Mouse (Mus musculus): ENCODE data around the gene Zfp612. TPM values are rescaled to one million over a fixed set of nuclear protein-coding genes. Genes with fewer than 3 reads are reported as not detected.

Gene Zfp612
- polyA plus RNA-seq, 1 experiment from 2014 or later: 5.9 TPM

Other genes starting within 250 kb of the Zfp612 start
- 1.3 and 1.9 TPM in 2 replicates for gene Phlpp2, start 211.2 kb upstream of the Zfp612 start, polyA plus RNA-seq (2015; fragmentation: Nextera tagmentation; extraction: Ambion mirVana)
- 0.51 and 1.3 TPM in 2 replicates for gene Marveld3, start 117.5 kb upstream of the Zfp612 start, polyA plus RNA-seq (2015; fragmentation: Nextera tagmentation; extraction: Ambion mirVana)
- 0.09 and 0.12 TPM in 2 replicates for gene Tat, start 89.3 kb upstream of the Zfp612 start, polyA plus RNA-seq (2015; fragmentation: Nextera tagmentation; extraction: Ambion mirVana)
- 1.6 and 2.1 TPM in 2 replicates for gene Chst4, start 40.0 kb upstream of the Zfp612 start, polyA plus RNA-seq (2015; fragmentation: Nextera tagmentation; extraction: Ambion mirVana)
- not detected in 2 replicates for gene Gm21964, start 21.5 kb downstream of the Zfp612 start, polyA plus RNA-seq (2015; fragmentation: Nextera tagmentation; extraction: Ambion mirVana)
- not detected in 2 replicates for gene Gm17720, start 23.0 kb downstream of the Zfp612 start, polyA plus RNA-seq (2015; fragmentation: Nextera tagmentation; extraction: Ambion mirVana)
- gene Calb2, start 88.5 kb downstream of the Zfp612 start, polyA plus RNA-seq (2015; fragmentation: Nextera tagmentation; extraction: Ambion mirVana): 0.47 and 1.2 TPM in 2 replicates
- 5.7 and 6.4 TPM in 2 replicates for gene Cmtr2, start 135.9 kb downstream of the Zfp612 start, polyA plus RNA-seq (2015; fragmentation: Nextera tagmentation; extraction: Ambion mirVana)
- 0.11 and 0.17 TPM in 2 replicates for gene Hydin, start 187.2 kb downstream of the Zfp612 start, polyA plus RNA-seq (2015; fragmentation: Nextera tagmentation; extraction: Ambion mirVana)